Mouse (Mus musculus) embryonic fibroblast, embryonic 13.5 days (primary cell): Measurements from ENCODE around the gene Pkdcc. TPM values are rescaled to one million over a fixed set of nuclear protein-coding genes. Genes with fewer than 3 reads are reported as not detected.

Source experiments
- H3K27ac ChIP-seq: 2 replicates; pipeline ENCODE4 v1.5.1; 2012; ENCODE audit warnings: low read length, control low read depth, inconsistent platforms; ENCODE audit not compliant: insufficient read depth
- H3K4me1 ChIP-seq: 2 replicates; pipeline ENCODE4 v1.6.1; 2011; ENCODE audit warnings: low read length; ENCODE audit not compliant: control insufficient read depth, insufficient read depth
- H3K4me3 ChIP-seq: 2 replicates; pipeline ENCODE4 v1.5.1; 2011; ENCODE audit warnings: mild to moderate bottlenecking, control low read depth, low read length; ENCODE audit not compliant: insufficient read depth
- CTCF ChIP-seq: IDR thresholded peaks from 2 replicates; pipeline ENCODE4 v1.5.1; 2011; ENCODE audit warnings: mild to moderate bottlenecking, control low read depth, low read length, moderate library complexity, borderline replicate concordance; ENCODE audit not compliant: insufficient read depth
- POLR2A ChIP-seq: IDR thresholded peaks from 2 replicates; pipeline ENCODE4 v1.6.1; 2011; ENCODE audit warnings: low read depth, mild to moderate bottlenecking, control low read depth, low read length, moderate library complexity
- polyA plus RNA-seq: library from polyadenylated mRNA; stranded (reverse); fragments of >200 nt; gene quantifications from 2 replicates; pipeline ENCODE4 v1.2.4, GENCODE M21; 2011; ENCODE audit warnings: low read depth; ENCODE audit not compliant: missing spikeins, insufficient read length

The Pkdcc gene
- polyA plus RNA-seq = 13.1 and 32.0 TPM in 2 replicates

DNA sequence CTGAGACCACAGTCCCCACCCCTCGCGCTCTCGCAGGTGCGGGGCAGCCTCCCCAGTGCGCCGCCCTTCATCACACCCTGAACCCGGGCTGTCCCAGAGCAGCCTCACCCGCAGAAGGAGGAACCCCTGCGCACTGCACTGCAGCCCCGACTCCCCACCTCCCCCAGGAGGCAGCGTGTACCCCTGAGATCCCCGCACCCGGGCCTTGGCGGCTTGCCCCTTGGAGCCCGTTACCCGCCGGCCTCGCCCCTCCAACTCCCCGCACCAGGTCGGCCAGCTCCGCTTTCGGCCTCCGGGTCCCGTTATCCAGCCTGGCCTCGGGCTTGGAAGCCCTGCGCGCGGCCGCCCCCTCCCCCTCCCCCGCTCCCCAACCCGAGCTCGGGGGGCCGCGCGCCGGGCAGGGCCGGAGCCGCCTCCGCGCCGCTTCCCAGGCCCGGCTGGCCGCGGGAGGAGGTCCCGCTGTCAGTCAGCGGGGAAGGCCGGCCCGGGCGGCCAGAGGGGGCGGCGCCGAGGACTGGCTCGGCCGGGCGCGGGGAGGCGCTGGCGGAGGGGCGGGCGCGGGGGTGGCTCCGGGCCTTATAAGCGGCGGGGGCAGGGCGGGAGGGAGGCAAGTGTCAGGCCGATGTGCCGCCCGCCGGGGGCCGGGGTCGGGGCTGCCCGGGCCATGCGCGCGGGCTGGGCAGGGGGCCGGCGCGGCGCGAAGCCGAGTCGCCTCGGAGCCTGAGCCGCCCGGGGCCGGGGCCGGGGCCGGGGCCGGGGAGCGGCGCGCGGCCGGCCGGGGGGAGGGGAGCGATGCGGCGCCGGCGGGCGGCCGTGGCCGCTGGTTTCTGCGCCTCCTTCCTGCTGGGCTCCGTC lies at the start of gene Pkdcc:
Pkdcc (plus strand) TSS at position 619 of the 855 bp plus-strand sequence.
- 0 out of 2 replicates have a peak, but pooled peaks cover 4% of the 10 kb centered on the region for H3K4me1 ChIP-seq

DNA sequence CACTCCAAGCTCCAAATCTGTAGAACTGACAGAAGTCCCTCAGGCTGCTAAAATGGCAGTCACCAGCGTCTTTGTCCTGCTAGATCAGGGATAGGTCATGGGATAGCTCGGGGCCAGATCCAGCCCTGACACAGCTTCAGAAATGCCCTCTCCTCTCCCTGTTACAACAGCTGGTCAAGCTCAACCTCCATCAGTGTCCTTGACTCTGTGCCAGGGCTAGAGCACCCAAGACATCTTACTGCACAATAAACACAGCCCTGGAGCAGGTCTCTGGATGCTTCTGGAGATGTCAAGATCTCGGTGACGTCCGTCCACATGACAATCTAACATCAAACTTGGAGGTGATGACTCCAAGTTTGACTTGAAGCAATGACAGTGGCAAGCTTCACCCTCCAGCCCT lies 48.9 kb upstream of the Pkdcc start:
- 0 out of 2 replicates have a peak, but pooled peaks cover 2% of the 10 kb centered on the region for H3K4me1 ChIP-seq
- no peak for TF ChIP-seq POLR2A
- no peak for TF ChIP-seq CTCF
- no peak overlapping the region for H3K27ac ChIP-seq
- no peak overlapping the region for H3K4me3 ChIP-seq

More for the DNA sequence above, at the start of gene Pkdcc:
- no peak within 1 kb of the TSS for H3K27ac ChIP-seq
- no peak for TF ChIP-seq CTCF
- TF ChIP-seq POLR2A = peak; percentile 36; the same call in 1 of the 2 replicates
- peak within 1 kb of the TSS; percentile 59 for H3K4me3 ChIP-seq

DNA sequence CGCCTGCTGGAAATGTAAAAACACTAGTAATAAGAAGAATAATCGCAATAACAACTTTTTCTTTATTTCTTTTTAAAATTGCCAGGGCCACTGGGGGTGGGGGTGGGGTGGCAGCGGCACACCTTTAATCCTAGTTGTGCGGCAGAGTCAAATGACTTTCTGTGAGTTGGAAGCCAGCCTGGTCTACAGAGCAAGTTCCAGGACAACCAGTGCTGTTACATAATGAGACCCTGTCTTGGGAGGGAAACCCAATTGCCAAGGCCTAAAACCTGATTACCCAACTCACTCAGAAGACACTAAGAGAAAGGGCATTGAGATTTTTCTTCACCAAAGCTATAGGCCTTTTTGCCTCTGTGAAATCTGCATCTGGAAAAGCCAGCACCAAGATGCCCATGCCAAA lies 38.9 kb upstream of the Pkdcc start:
- TF ChIP-seq POLR2A (no peak), CTCF (no peak)
- no peaks in the 10 kb centered on the region; the same call in 1 of the 2 replicates for H3K4me1 ChIP-seq
- H3K4me3 ChIP-seq = no peak overlapping the region

DNA sequence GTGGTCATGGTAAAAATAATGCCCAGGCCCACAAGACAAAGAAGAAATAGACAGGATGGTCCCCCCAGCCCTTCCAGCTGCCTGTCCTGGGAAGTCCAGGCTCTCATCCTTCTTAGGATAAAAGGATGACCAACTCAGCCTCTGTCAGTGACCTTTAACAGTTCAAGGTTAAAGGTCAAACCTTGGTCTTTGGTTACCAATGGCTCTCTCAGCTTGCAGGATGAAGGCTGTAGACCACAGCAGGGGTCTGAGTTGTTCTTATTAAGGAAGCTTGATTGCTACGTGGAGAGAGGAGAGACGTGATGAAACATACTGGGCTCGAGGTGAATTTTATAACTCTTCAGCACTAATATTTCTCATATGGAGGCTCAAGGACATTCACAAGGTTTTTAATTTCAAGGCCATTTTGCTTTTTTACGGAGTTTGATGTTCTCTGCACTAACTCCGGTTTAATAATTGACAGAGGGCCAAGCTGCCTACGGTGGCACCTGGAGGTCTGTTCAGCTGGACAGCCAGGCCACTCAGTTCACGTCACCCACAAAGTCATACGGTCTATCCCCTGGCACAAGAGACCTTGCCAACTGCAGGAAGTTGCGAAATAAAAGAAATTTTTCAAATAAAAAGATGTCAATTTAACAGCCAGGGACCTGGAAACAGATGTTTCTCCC lies 36.5 kb upstream of the Pkdcc start:
- no peaks in the 10 kb centered on the region; the same call in 1 of the 2 replicates for H3K4me1 ChIP-seq
- H3K4me3 ChIP-seq = no peak overlapping the region
- H3K27ac ChIP-seq = no peak overlapping the region
- TF ChIP-seq POLR2A = no peak
- no peak for TF ChIP-seq CTCF

More for the DNA sequence above, 38.9 kb upstream of the Pkdcc start:
- no peak overlapping the region for H3K27ac ChIP-seq

DNA sequence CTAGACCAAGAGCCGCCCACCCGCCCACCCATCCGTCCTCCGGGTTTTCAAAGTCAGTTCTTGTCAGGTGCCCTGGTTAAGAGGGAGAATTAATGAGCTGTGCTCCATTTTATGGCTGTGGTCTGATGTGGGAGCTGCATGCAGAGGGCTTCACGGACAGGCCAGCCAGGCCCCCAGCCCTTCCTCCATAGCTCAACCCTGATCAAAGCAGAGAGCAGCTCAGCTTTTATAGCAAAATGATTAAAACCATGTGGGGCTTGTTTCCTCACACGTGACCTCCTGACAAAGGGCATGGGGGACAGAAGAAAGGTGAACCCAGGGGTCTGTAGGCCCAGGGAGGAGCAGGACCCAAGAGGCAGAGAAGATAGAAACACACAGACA lies 36.0 kb upstream of the Pkdcc start:
- H3K27ac ChIP-seq = no peak overlapping the region

DNA sequence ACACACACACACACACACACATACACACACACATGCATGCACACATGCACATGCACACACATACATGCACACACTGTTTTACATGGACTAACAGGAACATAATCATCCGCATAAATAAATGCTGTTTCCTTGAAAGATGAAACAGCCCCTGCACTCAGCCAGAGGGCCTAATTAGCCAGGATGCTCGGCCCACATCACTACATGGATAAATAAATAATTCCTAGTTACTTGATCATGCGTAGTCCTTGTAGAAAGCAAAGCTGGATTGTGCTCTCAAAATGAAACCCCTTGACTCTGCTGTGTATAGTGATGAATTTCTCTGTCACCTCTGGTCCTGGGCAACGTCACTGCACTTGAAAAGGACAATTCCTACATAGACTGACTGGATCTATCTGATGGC lies 35.5 kb upstream of the Pkdcc start:
- Histone ChIP-seq H3K4me1 (no peaks in the 10 kb centered on the region; the same call in 1 of the 2 replicates), H3K4me3 (no peak overlapping the region), H3K27ac (no peak overlapping the region)
- TF ChIP-seq POLR2A = no peak
- TF ChIP-seq CTCF = no peak

More for the DNA sequence above, 36.0 kb upstream of the Pkdcc start:
- no peak for TF ChIP-seq POLR2A
- no peak for TF ChIP-seq CTCF
- no peak overlapping the region for H3K4me3 ChIP-seq
- no peaks in the 10 kb centered on the region; the same call in 1 of the 2 replicates for H3K4me1 ChIP-seq

DNA sequence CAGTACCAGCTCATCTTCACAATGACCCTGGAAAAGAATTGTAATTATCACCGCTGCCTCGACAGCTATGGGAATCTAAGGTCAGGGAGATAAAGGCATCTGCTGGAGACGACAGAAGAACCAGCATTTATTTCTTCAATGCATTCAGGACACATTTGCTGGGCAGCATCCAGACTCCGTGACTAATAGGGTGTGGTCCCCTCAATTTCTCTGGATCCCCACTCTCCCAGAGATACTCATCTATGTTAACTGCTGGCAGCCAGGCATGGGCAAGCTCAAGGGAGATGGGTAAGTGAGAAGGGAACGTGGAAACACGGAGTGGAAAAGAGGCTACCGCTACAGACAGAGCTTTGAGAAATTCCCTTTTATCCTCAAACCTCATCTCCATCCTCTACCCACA lies 34.0 kb upstream of the Pkdcc start:
- Histone ChIP-seq H3K27ac (no peak overlapping the region), H3K4me1 (no peaks in the 10 kb centered on the region; the same call in 1 of the 2 replicates), H3K4me3 (no peak overlapping the region)
- TF ChIP-seq CTCF = no peak
- no peak for TF ChIP-seq POLR2A

DNA sequence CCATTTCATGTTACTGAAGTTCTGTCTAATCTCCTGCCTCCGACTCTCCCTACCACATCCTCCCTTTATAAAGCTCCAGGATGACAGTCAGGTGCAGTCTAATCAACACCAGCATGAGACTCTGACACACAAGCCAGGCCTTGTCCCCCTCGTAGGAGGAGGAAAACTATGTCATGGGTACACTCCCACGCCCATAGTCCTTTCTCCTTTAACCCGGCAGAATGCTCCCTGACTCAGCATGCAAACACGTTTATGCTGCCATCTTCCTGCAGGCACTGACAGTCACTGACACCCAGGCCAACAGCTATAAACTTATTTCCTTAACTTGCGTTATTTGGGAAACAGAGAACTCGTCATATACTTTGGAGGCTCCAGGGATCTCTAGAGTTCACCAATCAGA lies 33.5 kb upstream of the Pkdcc start:
- Histone ChIP-seq H3K27ac (no peak overlapping the region), H3K4me3 (no peak overlapping the region), H3K4me1 (no peaks in the 10 kb centered on the region; the same call in 1 of the 2 replicates)
- TF ChIP-seq CTCF = no peak
- TF ChIP-seq POLR2A = no peak

DNA sequence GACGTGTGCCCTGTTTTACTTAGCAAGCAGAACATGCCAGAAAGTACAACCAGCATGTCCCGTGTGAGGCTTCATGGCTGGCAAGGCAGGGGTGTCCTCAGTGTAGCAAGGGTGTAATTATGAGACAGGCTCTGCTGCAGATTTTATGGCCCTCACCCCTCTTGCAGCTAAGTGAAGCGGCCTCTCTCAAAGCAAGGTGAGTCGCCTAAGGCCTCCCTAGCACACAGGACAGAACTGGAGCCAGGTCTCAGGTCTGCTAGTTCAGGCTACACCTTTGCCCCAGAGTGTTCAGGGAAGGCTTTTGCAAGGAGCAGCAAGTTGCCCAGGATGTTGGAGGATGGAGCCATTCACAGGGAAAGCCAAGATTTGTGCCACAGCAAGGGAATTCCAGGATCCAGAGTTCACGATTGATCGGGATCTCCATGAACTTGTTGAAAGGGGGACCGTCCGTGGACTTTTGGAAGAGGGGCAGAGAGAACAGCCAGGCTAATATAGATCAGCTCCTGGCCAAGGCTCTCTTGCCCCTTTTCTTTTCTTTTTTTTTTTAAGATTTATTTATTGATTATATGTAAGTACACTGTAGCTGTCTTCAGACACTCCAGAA lies 32.9 kb upstream of the Pkdcc start:
- Histone ChIP-seq H3K4me3 (no peak overlapping the region), H3K27ac (no peak overlapping the region), H3K4me1 (no peaks in the 10 kb centered on the region; the same call in 1 of the 2 replicates)
- no peak for TF ChIP-seq CTCF
- TF ChIP-seq POLR2A = no peak

DNA sequence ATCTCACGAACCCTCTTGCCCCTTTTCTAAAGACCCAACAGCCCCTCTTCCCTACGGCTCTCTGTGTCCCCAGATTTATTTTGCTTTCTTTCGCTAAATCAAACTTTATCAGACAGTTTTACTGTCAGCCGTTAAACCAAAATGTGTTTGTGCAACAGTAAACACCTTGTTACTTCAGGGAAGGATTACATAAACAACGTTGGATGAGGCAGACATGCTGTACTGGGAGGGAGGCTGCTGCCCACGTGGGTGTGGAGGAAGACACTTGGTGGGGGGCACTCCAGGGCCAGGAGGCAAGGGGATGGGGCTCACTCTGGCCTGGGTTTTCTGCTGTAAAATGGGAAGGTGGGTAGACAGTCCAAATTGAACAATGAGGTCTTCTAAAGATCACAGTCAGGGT lies 32.3 kb upstream of the Pkdcc start:
- no peak overlapping the region for H3K27ac ChIP-seq
- TF ChIP-seq POLR2A (no peak), CTCF (no peak)
- H3K4me1 ChIP-seq = no peaks in the 10 kb centered on the region; the same call in 1 of the 2 replicates
- no peak overlapping the region for H3K4me3 ChIP-seq
